Mouse (Mus musculus) lung, postnatal 36 days (tissue): ENCODE results near the gene Uchl3.

Source experiments
- DNase-seq: peaks from one replicate; pipeline ENCODE4 v3.0.0; 2022; ENCODE audit warnings: mixed read lengths

Uchl3 gene

DNA sequence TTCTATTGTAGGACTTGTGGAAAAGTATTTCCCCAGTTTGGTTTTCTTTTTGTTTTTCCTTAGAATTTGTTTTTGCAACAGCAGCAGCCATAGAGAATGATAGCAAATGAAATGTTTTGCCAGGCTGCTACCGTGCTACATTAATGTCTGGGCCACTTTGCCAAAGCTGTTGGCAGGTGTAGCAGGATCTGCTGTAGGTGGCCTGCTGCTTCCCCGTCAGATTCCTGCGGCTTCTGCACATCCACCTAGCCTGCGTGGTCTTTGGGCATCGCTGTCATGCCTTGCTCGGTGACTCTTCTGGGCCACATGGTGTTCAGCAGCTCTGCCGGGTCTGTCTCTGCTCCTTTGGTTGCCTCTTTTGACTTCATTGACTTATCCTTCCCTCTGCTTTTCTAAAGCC, 14.9 kb downstream of the Uchl3 start:
- no peak for DNase-seq

DNA sequence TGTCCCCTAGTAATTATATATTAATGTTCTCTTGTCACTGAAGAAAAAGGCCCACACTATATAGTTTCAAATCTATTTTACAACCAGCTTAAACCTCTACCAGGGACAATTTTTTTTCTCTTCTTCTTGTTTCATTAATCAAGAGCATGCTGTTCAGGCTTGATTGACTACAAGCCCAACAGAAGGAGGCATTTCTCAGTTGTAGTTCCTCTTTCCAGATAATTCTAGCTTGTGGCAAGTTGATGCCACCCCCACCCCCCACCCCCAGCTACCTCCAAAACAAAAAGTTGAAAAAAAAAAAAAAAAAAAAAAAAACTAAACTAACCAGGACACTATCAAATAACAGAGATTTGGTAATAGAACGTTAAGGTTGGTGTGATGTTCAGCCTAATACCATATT, 18.5 kb downstream of the Uchl3 start:
- no peak for DNase-seq

DNA sequence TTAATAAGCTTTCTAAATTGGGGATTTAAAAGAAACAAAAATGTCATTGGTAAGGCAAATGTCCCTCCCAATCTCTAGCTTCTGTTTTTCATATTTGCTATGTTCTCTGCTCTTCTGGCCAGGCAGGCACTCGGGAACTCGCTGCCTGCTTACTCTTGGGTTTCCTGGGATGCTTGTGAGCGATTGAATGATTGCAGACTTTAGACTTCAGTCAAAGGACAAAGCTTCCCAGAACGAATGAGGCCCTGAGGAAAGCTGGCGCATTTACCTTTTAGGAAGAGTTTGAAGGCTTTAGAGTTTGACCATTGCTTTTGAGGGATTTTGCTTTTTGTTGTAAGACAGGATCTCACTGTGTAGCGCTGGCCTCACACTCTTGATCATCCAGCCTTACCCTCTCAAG, 33.9 kb downstream of the Uchl3 start:
- DNase-seq = no peak

DNA sequence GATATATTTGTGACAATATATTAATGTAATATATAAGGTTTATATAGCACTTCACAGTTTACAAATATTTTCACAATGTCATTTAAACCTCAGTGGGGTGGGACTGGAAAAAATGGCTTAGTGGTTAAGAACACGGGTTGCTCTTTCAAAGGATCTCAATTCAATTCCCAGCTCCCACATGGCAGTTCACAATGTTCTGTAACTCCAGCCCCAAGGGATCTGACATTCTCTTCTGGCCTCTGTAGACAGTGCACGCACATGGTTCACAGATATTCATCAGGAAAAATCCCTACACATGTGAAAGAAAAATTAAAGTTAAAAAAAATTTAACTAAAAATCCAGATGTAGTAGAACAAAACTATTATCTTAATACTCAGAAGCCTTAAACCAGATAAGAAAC, 34.6 kb downstream of the Uchl3 start:
- DNase-seq = no peak

DNA sequence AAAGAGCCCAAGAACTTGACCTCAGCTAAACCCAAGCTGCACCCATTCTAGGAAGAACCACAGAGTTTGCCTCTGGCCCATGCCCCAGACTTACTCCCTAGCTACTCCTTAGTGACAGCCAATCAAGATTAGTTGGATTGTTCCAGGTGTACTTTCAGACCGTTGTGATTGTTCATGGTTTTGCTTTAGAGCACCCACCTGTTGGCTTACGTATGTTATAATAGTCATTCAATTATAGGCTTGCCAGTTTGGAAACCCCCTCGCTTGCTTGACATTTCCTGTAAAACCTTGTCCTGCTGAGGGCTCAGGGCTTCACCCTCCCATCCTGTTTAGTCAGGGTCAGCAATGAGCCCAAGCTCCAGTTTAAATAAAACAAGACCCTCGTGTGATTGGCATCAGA, 50.7 kb downstream of the Uchl3 start:
- no peak for DNase-seq

DNA sequence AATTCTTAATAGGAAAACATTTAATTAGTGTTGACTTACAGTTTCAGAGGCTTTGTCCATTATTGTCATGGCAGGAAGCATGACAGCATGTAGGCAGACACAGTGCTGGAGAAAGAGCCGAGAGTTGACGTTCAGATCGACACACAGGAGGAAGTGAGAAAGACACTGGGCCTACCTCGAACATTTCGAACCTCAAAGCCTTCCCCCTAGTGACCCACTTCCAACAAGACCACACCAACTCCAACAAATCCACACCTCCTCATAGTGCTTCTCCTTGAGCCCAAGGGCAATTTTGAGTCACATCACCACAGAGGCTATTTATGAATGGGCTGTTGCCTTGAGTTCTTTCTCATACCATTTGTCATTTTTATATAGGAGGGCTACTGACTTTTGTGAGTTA, 53.3 kb downstream of the Uchl3 start:
- DNase-seq = no peak

DNA sequence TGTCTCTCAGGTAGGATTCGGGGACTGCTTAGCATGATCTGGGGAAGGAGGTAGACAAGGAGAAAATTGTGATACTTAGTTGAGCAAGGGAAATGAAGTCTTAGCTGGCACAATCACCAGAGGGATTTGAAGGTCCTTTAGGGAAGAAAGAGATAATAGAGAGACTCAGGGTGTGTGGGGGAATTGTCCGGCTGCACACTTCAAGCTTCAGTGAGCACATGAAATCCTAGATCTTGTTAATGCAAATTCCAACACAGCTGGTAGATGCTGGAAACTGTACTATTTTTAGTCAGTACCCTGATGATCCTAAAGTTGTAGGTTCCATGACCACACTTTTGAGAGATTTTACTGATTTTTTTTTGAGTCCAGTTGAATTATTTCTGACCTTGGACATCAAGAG, 60.6 kb downstream of the Uchl3 start:
- no peak for DNase-seq

DNA sequence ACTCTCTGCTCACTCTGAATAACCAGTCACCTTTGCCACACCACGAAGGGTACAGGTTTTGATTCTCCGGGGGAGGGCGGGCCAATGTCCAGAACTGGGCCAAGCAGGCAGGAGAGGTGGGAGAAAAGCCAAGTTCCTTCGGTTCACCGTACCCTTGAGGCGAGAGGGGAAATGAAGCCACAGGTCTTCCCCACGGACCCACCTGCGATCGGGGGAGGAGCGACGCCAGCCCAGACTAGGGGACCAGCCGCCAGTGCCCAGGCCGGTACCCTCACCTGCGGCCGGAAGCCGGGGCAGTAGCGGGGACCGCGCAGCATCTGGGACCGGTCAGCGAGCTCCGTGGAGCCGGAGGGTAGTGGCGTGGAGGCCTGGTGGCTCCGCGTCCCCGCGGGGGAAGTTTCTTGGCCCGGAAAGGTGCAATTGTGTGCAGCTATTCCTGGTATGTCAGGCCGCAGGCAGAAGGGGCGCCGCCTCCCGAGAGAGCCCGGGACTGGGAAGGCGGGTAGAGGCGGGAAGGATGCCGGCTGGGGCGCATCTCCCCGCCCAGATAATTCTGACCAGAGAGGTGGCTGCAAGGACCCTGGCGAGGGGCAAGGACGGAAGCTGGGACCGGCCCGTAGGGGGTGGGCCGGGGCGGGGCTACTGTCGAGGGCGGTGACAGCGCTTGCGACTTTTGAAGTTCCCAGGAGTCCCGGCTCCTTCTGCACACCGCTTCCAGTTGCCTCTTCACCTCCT, 75.6 kb downstream of the Uchl3 start, which contains the start of the genes Gm9922 and Lmo7:
Gm9922 (minus strand) TSS at position 578 of the 735 bp plus-strand sequence.
Lmo7 (plus strand) TSS at position 721 of the 735 bp plus-strand sequence.
- peak; percentile 75 for DNase-seq

DNA sequence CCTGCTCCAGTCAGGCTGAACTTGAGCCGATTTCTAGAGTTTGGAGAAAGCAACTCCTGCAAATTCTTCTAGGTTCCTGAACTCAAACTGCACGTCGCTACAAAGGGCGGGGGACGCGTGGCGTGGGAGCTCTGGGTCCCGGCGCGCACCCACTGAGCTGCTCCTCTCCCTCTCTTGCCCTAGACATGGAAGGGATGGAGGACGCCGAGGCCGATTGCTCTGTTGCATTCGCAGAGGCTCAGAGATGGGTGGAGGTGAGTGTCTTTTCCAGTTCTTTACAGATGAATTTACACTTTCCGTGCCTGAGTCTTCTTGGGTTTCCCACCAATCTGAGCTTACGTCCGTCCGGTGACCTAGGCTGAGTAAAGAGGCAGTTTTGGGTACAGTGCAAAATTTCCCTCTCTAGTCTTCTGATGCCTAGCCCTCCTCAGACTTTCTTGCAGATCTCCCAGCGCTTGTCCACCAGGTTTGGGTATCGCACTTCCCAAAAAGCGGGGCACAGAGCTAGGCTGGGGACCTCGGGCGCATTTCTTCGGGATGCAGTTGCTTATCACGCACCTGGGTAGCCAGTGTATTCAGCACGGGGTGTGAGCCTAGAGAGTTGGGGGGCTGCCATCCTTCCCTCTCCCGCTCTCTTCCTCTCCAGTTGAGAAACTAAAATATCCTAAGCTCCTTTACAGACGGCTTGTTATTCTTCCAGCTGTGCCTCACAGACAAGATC, 76.4 kb downstream of the Uchl3 start:
- no peak for DNase-seq

DNA sequence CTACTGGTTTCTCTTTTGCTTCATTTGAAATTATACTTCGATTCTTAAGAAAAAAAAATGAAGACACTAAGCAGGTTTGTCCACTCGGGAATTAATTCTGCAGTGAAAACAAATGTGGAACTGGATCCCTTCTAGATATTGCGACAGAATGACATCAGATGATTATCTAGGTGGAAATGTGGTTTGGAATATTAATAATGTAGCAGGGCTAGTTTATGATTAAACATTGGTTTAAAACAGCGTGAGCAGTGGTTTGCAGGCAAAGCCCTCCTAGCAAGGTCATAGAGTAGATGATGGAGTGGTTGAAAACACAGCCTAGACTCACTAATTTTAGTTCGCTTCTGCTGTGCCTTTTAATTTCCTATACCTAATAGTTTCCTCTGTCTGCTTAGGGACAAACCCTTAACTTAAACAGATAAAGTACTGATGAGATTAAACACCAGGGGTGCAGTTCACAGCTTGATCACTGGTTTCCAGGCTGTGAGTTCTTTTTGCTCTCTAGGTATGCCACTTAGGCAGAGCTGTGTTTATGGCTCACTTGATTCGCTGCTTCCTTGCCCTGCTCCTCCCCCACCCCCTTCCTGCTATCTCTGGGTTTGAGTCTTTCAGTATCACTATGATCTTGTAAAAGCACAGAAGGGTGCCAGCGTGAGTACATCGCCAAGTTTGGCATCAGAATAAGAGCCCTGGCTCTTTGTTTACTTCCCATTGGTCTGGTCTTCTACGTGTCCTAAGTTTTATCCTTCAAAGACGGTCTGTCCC, 80.0 kb downstream of the Uchl3 start:
- DNase-seq = no peak

DNA sequence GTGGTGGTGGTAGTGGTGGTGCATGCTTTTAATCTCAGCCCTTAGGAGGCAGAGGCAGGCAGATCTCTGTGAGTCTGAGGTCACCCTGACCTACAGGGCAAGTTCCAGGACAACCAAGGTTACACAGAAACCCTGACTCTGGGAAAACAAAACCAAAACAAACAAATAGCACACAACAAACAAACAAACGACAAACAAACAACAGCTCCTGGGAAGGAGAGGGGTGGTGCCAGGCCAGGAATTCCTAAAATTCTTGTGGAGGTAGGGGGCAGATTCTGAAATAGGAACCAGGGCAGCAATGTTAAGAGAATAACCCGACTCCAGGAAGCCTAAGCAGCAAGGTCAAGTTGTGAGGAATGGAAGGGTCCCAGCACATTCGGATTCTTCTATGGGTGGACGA, 83.7 kb downstream of the Uchl3 start:
- DNase-seq = no peak
